In genomic region chr19:53313684-53314443, GRCm38 (mm10) we compare ENCODE assay signal across 8 mouse cellular contexts. TPM values are rescaled to one million over a fixed set of nuclear protein-coding genes. Genes with fewer than 3 reads are reported as not detected.
DNase-seq lines count a peak whose midpoint lies in the region; ATAC-seq and TF ChIP-seq lines count a peak whose summit lies in the region.

No protein-coding gene starts in this region.

- peaks cover 61% of the 10 kb centered on the region for H3K4me1 ChIP-seq in G1E (ENCODE audit: insufficient read depth, low read depth, low read length)
- peaks cover 10% of the 10 kb centered on the region for H3K4me1 ChIP-seq in forebrain, embryonic 16.5 days (replicated peaks; ENCODE audit: control insufficient read depth, insufficient read depth, low read length)
- H3K4me1 ChIP-seq in lung, embryonic 14.5 days (ENCODE audit: insufficient read depth), result peaks cover 5% of the 10 kb centered on the region
- peaks cover 27% of the 10 kb centered on the region for H3K4me1 ChIP-seq in olfactory bulb, adult 2 months (ENCODE audit: control insufficient read depth, insufficient read depth, low read length)
- peaks cover 16% of the 10 kb centered on the region for H3K4me1 ChIP-seq in thymus, adult 2 months (replicated peaks; ENCODE audit: control insufficient read depth, insufficient read depth, low read length)

- TF ChIP-seq CTCF in G1E (IDR thresholded peaks at IDR 0.05; ENCODE audit: low read depth, low read length), result no peak
- no peak for TF ChIP-seq CTCF in layer of hippocampus, adult 2 months (conservative IDR thresholded peaks at IDR 0.05)
- no peak for TF ChIP-seq CTCF in lung, embryonic 14.5 days (IDR thresholded peaks at IDR 0.05; ENCODE audit: low read depth)
- no peak for TF ChIP-seq CTCF in olfactory bulb, adult 2 months (IDR thresholded peaks at IDR 0.05; ENCODE audit: insufficient read depth, low read depth, low read length)
- TF ChIP-seq CTCF in thymus, adult 2 months (IDR thresholded peaks at IDR 0.05; ENCODE audit: borderline replicate concordance, control insufficient read depth, extremely low read depth, insufficient read depth, low read length, poor library complexity), result 0 out of 2 replicates have a peak, but pooled peaks have one; percentile 29

- peak overlapping the region; percentile 91 for H3K9ac ChIP-seq in forebrain, embryonic 16.5 days (replicated peaks; ENCODE audit: low read depth, low read length)
- H3K9ac ChIP-seq in lung, embryonic 14.5 days, result peak overlapping the region; percentile 82

- peak; percentile 95 for DNase-seq in G1E (ENCODE audit: low spot score)
- DNase-seq in cerebellum, adult 18-20 months, result peak; percentile 99 to 100
- peak; percentile 100 for DNase-seq in heart, postnatal 36 days
- peak; percentile 99 for DNase-seq in layer of hippocampus, adult 2 months (ENCODE audit: low spot score in 2 of 2)
- DNase-seq in lung, embryonic 14.5 days, result peak; percentile 100
- DNase-seq in thymus, adult 2 months, result peak; percentile 98

- H3K4me2 ChIP-seq in forebrain, embryonic 16.5 days (ENCODE audit: low read length), result peak overlapping the region; percentile 74
- H3K4me2 ChIP-seq in lung, embryonic 14.5 days, result peak overlapping the region; percentile 99

- H3K9me3 ChIP-seq in G1E (replicated peaks), result no peaks in the 10 kb centered on the region
- no peaks in the 10 kb centered on the region for H3K9me3 ChIP-seq in forebrain, embryonic 16.5 days (ENCODE audit: control insufficient read depth, low read length)
- no peaks in the 10 kb centered on the region for H3K9me3 ChIP-seq in lung, embryonic 14.5 days (ENCODE audit: low read depth, low read length)

- H3K36me3 ChIP-seq in G1E (replicated peaks), result peaks cover 29% of the 10 kb centered on the region
- no peaks in the 10 kb centered on the region for H3K36me3 ChIP-seq in forebrain, embryonic 16.5 days (ENCODE audit: control insufficient read depth, insufficient read depth)
- no peaks in the 10 kb centered on the region for H3K36me3 ChIP-seq in lung, embryonic 14.5 days (ENCODE audit: insufficient read depth)
- no peaks in the 10 kb centered on the region for H3K36me3 ChIP-seq in thymus, adult 2 months (ENCODE audit: control insufficient read depth, insufficient read depth, low read length)

- peak overlapping the region; percentile 99 for H3K27ac ChIP-seq in forebrain, embryonic 16.5 days (ENCODE audit: low read length)
- H3K27ac ChIP-seq in layer of hippocampus, adult 2 months, result peak overlapping the region; percentile 99
- H3K27ac ChIP-seq in lung, embryonic 14.5 days (ENCODE audit: low read depth), result peak overlapping the region; percentile 98
- H3K27ac ChIP-seq in olfactory bulb, adult 2 months (ENCODE audit: insufficient read depth, low read depth, low read length), result peak overlapping the region; percentile 100
- H3K27ac ChIP-seq in thymus, adult 2 months (ENCODE audit: control insufficient read depth, insufficient read depth, low read length), result no peak overlapping the region

- H3K4me3 ChIP-seq in G1E (ENCODE audit: low read depth, low read length), result peak overlapping the region; percentile 95
- H3K4me3 ChIP-seq in forebrain, embryonic 16.5 days (replicated peaks; ENCODE audit: low read length), result peak overlapping the region; percentile 94
- peak overlapping the region; percentile 90 for H3K4me3 ChIP-seq in layer of hippocampus, adult 2 months
- peak overlapping the region; percentile 89 for H3K4me3 ChIP-seq in lung, embryonic 14.5 days (ENCODE audit: low read depth, low read length)
- H3K4me3 ChIP-seq in olfactory bulb, adult 2 months (ENCODE audit: insufficient read depth, low read depth, low read length), result peak overlapping the region; percentile 98
- H3K4me3 ChIP-seq in thymus, adult 2 months (ENCODE audit: control insufficient read depth, insufficient read depth, low read length), result peak overlapping the region; percentile 98

- ATAC-seq in G1E (ENCODE audit: extremely low read depth, insufficient number of reproducible peaks, low FRiP score, poor library complexity, severe bottlenecking), result peak; percentile 86
- peak; percentile 81 for ATAC-seq in forebrain, embryonic 16.5 days
- peak; percentile 84 for ATAC-seq in lung, embryonic 14.5 days (ENCODE audit: insufficient read depth)

- TF ChIP-seq POLR2A in olfactory bulb, adult 2 months (IDR thresholded peaks at IDR 0.05; ENCODE audit: insufficient read depth, low read depth, low read length), result peak; percentile 33; the same call in 1 of the 2 replicates
- peak; percentile 35; the same call in 1 of the 2 replicates for TF ChIP-seq POLR2A in thymus, adult 2 months (IDR thresholded peaks at IDR 0.05; ENCODE audit: control insufficient read depth, extremely low read depth, insufficient read depth, low read length, poor library complexity)

- WGBS in forebrain, embryonic 16.5 days, result 0% methylated on average over 52 of the region's 52 CpGs
- WGBS in lung, embryonic 14.5 days, result under 1% methylated on average over 52 of the region's 52 CpGs
- WGBS in olfactory bulb, adult 2 months, result under 1% methylated on average over 52 of the region's 52 CpGs
- whole genome bisulfite sequencing in thymus, adult 2 months, result under 1% methylated on average over 52 of the region's 52 CpGs

- no peaks in the 10 kb centered on the region for H3K27me3 ChIP-seq in G1E (ENCODE audit: insufficient read depth, low read length)
- H3K27me3 ChIP-seq in forebrain, embryonic 16.5 days (replicated peaks; ENCODE audit: control insufficient read depth, insufficient read depth, low read length), result no peaks in the 10 kb centered on the region
- no peaks in the 10 kb centered on the region for H3K27me3 ChIP-seq in lung, embryonic 14.5 days (ENCODE audit: insufficient read depth, low read length)
- H3K27me3 ChIP-seq in thymus, adult 2 months (ENCODE audit: control insufficient read depth, insufficient read depth, low read length), result no peaks in the 10 kb centered on the region

- intact Hi-C loops in heart, postnatal 36 days (cut with DNase I), result loop anchor here (2.0 to 5.0 kb wide), 7 partner anchors 15 to 628 kb away; partner anchors contain the start of genes Add3, Bbip1, Shoc2 and Smc3

RNA-seq across cellular contexts. Expression of gene Mxi1, which starts 3.5 kb away (rescaled TPM):
- total RNA-seq in G1E (2014; fragmentation: Nextera tagmentation), result 45.8 and 74.6 TPM in 2 replicates
- total RNA-seq in G1E (2017), result 43.0 and 47.1 TPM in 2 replicates
- polyA plus RNA-seq in G1E (2012), result 20.5 and 23.4 TPM in 2 replicates
- polyA plus RNA-seq in forebrain, embryonic 16.5 days (2015; fragmentation: Nextera tagmentation; extraction: Ambion mirVana), result 46.7 and 61.4 TPM in 2 replicates
- 10 to 100 TPM; 50.9 to 51.7 TPM for total RNA-seq in heart, postnatal 36 days (2021)
- total RNA-seq in layer of hippocampus, adult 2 months (2021), result 10 to 100 TPM; 62.8 to 68.6 TPM
- 36.7 and 38.3 TPM in 2 replicates for polyA plus RNA-seq in lung, embryonic 14.5 days (2014; fragmentation: Nextera tagmentation; extraction: Ambion mirVana)
- polyA plus RNA-seq in olfactory bulb, adult 2 months (2012; ENCODE audit: insufficient read depth, insufficient read length, low replicate concordance, missing spikeins), result not detected in 2 replicates
- 29.1 and 31.9 TPM in 2 replicates for polyA plus RNA-seq in thymus, adult 2 months (2012; rRNA removed)

RNA-seq across cellular contexts. Expression of gene Gm10197, which starts 57.7 kb away (rescaled TPM):
- total RNA-seq in G1E (2014; fragmentation: Nextera tagmentation) (not detected in 2 replicates), G1E (2017) (6.6 TPM in 1 of 2 replicates, not detected in the other)
- polyA plus RNA-seq in G1E (2012), result not detected in 2 replicates
- polyA plus RNA-seq in forebrain, embryonic 16.5 days (2015; fragmentation: Nextera tagmentation; extraction: Ambion mirVana), result not detected in 2 replicates
- not detected for total RNA-seq in heart, postnatal 36 days (2021)
- not detected for total RNA-seq in layer of hippocampus, adult 2 months (2021)
- polyA plus RNA-seq in lung, embryonic 14.5 days (2014; fragmentation: Nextera tagmentation; extraction: Ambion mirVana), result 4.8 and 5.8 TPM in 2 replicates
- polyA plus RNA-seq in olfactory bulb, adult 2 months (2012; ENCODE audit: insufficient read depth, insufficient read length, low replicate concordance, missing spikeins), result not detected in 2 replicates
- polyA plus RNA-seq in thymus, adult 2 months (2012; rRNA removed), result not detected in 2 replicates
